Mouse (Mus musculus): ENCODE results near the gene Gas8. TPM values are rescaled to one million over a fixed set of nuclear protein-coding genes. Genes with fewer than 3 reads are reported as not detected.

Gas8 gene
- polyA plus RNA-seq, 1 experiment from 2014 or later: 27.1 TPM

Other genes starting within 250 kb of the Gas8 start
- 18.7 and 21.5 TPM in 2 replicates for gene Fanca, start 200.3 kb upstream of the Gas8 start, polyA plus RNA-seq (2015; fragmentation: Nextera tagmentation; extraction: Ambion mirVana)
- 5.7 and 5.8 TPM in 2 replicates for gene Spire2, start 186.1 kb upstream of the Gas8 start, polyA plus RNA-seq (2015; fragmentation: Nextera tagmentation; extraction: Ambion mirVana)
- 168 and 170 TPM in 2 replicates for gene Tcf25, start 145.1 kb upstream of the Gas8 start, polyA plus RNA-seq (2015; fragmentation: Nextera tagmentation; extraction: Ambion mirVana)
- gene Mc1r, start 111.7 kb upstream of the Gas8 start, polyA plus RNA-seq (2015; fragmentation: Nextera tagmentation; extraction: Ambion mirVana): not detected in 2 replicates
- gene Tubb3, start 107.4 kb upstream of the Gas8 start, polyA plus RNA-seq (2015; fragmentation: Nextera tagmentation; extraction: Ambion mirVana): 0.23 and 0.75 TPM in 2 replicates
- gene Def8, start 95.3 kb upstream of the Gas8 start, polyA plus RNA-seq (2015; fragmentation: Nextera tagmentation; extraction: Ambion mirVana): 33.4 and 36.6 TPM in 2 replicates
- gene Afg3l1, start 40.9 kb upstream of the Gas8 start, polyA plus RNA-seq (2015; fragmentation: Nextera tagmentation; extraction: Ambion mirVana): 40.3 and 48.0 TPM in 2 replicates
- 2.4 and 3.3 TPM in 2 replicates for gene Dbndd1, start 3.4 kb upstream of the Gas8 start, polyA plus RNA-seq (2015; fragmentation: Nextera tagmentation; extraction: Ambion mirVana)
- gene Rhou, start 135.1 kb downstream of the Gas8 start, polyA plus RNA-seq (2015; fragmentation: Nextera tagmentation; extraction: Ambion mirVana): 4.3 and 4.9 TPM in 2 replicates

Measured in kidney, postnatal 0 days (tissue).